Mouse (Mus musculus): ENCODE results near the gene Myrfl. TPM values are rescaled to one million over a fixed set of nuclear protein-coding genes. Genes with fewer than 3 reads are reported as not detected.

Gene Myrfl
- total RNA-seq, 2 experiments from 2014 or later: not detected

DNA sequence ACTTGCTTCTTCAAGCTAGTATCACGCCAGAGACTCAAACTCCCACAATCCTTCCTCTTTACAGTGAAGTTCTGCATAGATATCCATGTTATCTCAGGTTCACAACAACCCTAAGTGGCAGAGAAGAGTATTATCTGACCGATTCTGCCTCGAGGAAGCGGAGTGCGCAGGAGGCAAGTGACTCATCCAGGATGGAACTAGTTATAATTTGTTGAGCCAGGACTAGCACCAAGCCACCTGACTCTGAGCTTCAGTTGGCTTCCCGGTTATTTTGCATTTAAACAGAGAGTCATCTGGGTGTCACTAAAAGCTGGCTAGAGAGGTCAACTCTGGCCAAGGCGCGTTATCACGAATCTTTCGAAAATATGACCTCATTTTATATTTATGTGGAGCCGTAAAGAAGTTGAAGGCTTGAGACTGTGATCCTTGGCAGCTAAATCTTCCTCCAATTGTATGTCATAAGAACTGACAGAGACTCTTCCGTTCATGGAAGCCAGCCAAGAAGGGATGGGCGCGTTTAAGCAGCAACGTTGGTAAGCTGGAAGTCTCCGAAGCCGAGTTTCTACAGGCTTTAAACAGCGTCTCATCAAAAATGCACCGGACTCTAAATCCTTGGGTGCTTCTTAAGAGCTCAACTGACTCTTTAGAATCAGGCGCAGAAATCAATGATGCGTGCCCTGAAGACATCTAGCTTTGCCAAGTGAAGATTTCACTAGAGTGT, 125.3 kb downstream of the Myrfl start:
- no peak for ATAC-seq (replicated peaks; ENCODE audit: low FRiP score, poor library complexity, severe bottlenecking)

DNA sequence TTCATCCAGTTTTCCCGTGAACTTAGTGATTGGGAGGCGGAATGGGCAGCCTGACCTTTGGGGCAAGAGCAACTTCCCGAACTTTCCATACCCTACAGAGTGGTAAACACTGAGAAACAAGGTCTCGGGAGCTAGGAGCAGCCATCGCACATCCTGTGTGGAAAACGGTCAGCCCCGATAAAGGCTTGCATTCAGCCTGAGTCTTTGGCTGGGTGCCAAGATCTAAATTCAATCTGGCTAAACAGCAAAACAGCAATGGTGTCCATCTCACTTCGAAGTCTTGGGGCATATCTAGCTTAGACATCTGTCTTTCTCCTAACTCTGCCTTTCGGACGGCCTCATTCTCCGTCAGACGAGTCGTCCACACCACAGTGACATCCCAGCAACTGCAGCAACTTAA, 128.1 kb downstream of the Myrfl start:
- ATAC-seq (replicated peaks; ENCODE audit: low FRiP score, poor library complexity, severe bottlenecking): no peak

- no peak for ATAC-seq (replicated peaks; ENCODE audit: low FRiP score, poor library complexity, severe bottlenecking)
These were observed 130.2 kb downstream of the Myrfl start for GRCm38 (mm10) chr10:116766525-116766924.

DNA sequence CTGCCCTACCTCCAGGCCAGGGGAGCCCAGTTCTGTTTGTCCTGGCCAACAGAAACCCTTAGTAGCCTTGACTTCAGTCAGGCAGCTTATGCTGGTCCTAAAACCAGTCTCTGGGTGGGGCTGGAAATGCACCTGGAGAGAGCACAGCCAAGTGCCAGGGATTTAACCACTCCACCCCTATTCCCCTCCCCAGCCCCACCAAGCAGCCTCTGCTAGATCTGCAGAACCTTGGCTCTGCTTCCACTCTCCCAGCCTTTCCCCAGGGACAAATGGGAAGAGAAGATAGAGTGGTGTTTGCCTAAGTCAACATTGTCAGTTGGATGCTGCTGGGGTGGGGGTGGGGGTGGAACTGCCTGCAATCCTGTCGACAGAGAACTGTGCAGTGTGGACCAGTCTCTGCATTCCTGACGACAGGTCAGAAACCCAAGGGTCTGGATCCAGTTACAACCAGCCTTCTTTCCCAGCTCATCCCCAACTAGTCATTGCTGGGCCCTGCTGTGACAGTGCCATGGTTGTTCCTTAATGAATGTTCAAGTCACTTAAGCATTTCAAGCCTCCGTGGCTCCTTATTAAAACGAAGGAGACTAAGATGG, 135.1 kb downstream of the Myrfl start:
- no peak for ATAC-seq (replicated peaks; ENCODE audit: low FRiP score, poor library complexity, severe bottlenecking)

DNA sequence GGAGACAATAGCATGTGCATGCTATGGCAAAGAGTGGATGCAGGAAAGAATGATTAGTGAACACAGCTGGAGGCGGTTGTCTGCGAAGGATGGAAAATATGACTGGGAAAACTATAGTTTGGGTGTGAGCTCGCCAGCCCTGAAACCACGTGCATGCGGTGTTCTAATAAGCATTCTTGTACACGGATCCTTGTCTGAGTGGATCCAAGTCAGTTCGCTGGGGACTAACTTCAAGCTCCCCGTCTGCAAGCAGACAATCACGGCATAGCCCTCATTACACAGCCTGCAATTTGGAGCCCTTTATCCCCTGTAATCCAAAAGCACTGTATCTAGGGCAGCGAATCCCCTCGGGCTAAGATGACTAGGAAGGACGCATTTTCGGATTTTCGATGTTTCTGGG, 136.2 kb downstream of the Myrfl start:
- no peak for ATAC-seq (replicated peaks; ENCODE audit: low FRiP score, poor library complexity, severe bottlenecking)

GRCm38 (mm10) chr10:116759816-116760215, 136.9 kb downstream of the Myrfl start:
- no peak for ATAC-seq (replicated peaks; ENCODE audit: low FRiP score, poor library complexity, severe bottlenecking)

GRCm38 (mm10) chr10:116755881-116756581, 140.7 kb downstream of the Myrfl start:
- no peak for ATAC-seq (replicated peaks; ENCODE audit: low FRiP score, poor library complexity, severe bottlenecking)

DNA sequence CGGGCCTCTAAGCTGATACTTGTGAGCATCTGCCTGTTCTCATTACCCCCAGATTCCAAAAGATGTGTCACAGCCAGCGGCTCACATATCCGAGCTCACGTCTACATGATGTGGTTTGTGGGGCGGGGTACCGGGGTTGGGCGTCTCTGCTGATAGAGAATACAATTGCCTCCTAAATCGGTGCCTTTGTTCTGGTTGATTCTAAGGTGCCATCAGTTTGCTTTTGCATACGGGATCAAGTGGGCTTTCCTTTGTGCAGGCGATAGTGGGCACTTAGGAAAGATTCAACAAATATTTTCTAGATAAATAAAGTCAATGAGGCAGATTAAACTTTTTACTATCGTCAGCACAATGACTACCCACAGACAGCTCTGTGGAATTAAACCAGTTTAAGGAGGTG, 141.8 kb downstream of the Myrfl start:
- no peak for ATAC-seq (replicated peaks; ENCODE audit: low FRiP score, poor library complexity, severe bottlenecking)

GRCm38 (mm10) chr10:116750895-116751294, 145.8 kb downstream of the Myrfl start:
- ATAC-seq (replicated peaks; ENCODE audit: low FRiP score, poor library complexity, severe bottlenecking): no peak

- no peak for ATAC-seq (replicated peaks; ENCODE audit: low FRiP score, poor library complexity, severe bottlenecking)
These were observed 146.7 kb downstream of the Myrfl start for GRCm38 (mm10) chr10:116750062-116750461.

GRCm38 (mm10) chr10:116748681-116749080, 148.0 kb downstream of the Myrfl start:
- ATAC-seq (replicated peaks; ENCODE audit: low FRiP score, poor library complexity, severe bottlenecking): no peak

DNA sequence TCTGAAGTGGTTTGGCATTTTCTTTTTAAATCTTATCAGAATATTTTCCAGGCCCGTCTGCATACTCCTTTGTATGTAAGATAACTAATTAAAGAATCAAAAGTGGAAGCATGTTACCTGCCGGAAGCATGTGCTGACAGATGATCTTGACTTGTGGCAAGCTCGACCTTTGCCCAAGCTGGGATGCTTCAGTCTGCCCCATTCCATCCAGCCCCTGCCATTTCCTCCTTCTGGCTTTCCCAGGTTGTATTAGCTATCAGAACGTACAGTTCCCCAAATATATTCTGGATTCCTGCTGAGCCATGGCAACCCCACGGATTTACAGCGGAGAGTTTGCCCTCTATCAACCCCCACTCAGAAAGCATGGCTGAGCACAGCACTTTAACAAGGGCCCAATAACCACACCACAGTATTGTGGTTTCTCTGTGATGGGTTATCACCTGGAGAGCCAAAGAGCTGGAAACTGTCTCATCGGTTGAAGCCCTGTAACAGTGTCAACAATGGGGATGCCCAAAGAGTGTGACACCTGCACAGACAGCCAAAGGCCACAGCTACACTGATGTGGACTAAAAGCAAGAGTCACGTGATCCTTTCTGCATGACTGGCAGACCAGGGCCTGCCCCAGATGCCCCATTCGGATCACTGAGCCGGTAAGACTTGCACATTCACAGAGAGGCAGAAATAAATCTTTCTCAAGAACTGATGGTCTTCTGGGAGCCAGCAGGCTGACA, 150.3 kb downstream of the Myrfl start:
- no peak for ATAC-seq (replicated peaks; ENCODE audit: low FRiP score, poor library complexity, severe bottlenecking)

GRCm38 (mm10) chr10:116742696-116743095, 154.0 kb downstream of the Myrfl start:
- no peak for ATAC-seq (replicated peaks; ENCODE audit: low FRiP score, poor library complexity, severe bottlenecking)

DNA sequence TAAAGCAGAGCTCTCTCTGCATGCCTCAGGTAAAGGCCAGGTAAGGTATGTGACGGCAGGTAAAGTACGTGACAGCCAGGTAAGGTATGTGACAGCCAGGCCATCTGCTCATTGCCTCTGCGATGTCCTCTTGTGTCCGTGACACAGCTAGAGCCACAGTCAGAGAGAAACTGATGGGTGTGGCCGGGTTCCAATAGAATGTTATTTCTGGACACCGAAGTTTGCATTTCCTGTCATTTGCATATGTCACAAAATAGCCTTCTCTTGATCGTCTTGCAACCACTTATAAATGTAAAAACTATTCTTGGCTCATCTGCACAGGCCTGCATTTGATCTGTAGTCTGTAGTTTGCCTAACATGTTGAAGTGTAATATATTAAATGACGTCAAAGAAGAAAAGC, 154.5 kb downstream of the Myrfl start:
- no peak for ATAC-seq (replicated peaks; ENCODE audit: low FRiP score, poor library complexity, severe bottlenecking)

DNA sequence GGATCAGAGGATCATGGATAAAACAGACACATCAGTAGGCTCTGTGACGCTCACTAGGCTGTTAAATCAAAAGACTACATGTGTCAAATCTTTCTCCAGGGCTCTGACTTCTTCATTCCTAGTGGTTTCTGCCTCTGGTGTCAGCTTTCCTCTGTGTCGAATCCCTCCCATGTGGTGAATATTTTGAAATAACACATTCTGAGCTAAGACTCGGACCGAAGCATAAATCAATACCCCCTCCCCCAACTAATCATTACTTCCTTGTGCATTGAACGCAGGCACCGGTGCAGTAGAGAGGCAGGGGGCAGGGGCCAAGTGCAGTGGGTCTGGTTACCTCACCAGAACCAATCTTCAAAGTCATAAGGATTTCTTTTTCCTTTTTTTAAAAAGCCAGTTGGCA, 155.4 kb downstream of the Myrfl start:
- no peak for ATAC-seq (replicated peaks; ENCODE audit: low FRiP score, poor library complexity, severe bottlenecking)

GRCm38 (mm10) chr10:116740073-116740472, 156.6 kb downstream of the Myrfl start:
- no peak for ATAC-seq (replicated peaks; ENCODE audit: low FRiP score, poor library complexity, severe bottlenecking)

- ATAC-seq (replicated peaks; ENCODE audit: low FRiP score, poor library complexity, severe bottlenecking): no peak
These were observed 158.2 kb downstream of the Myrfl start for GRCm38 (mm10) chr10:116738533-116738932.

DNA sequence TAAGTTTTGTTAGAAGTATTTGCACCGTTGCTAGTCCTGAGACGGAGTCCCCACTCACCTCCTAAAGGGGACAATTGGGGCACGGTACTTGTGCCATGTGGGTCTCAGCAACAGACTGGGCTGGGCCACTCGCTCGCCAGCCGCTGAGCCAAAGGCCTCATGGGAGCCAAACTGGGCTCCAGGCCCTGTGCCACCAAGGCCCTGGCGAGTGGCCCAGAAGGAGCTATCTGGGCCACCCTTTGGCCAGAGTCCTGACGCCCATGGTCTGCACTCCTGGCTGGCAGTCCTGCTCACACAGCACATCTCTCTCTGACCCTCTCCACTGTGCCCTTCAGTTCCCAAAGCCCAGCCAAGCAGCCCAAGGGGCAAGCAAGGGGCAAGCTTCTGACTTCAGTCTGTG, 161.1 kb downstream of the Myrfl start:
- no peak for ATAC-seq (replicated peaks; ENCODE audit: low FRiP score, poor library complexity, severe bottlenecking)

DNA sequence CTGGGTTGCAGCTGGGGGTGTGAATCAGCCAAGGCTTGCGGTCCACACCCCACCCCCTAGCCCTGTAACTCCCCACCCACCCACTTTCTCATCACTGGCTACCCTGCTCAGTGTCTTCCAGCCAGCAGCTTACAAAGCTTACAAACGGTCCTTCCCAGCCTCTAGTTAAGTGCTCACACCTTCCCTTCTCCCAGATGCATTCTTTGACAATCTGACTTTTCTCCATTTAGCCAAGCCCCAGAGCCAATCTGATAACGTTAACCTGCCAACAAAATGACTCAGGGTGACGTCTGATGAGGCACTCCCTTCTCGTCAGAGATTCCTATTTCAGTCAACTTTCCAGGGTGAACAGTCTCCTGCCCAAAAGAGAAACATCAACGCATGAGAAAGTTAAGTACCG, 163.1 kb downstream of the Myrfl start:
- ATAC-seq (replicated peaks; ENCODE audit: low FRiP score, poor library complexity, severe bottlenecking): no peak

- no peak for ATAC-seq (replicated peaks; ENCODE audit: low FRiP score, poor library complexity, severe bottlenecking)
These were observed 166.6 kb downstream of the Myrfl start for GRCm38 (mm10) chr10:116730033-116730652.

Measured in erythroblast, adult 5-6 weeks (primary cell).